Mouse (Mus musculus): Measurements from ENCODE around the gene Gemin4.
"Not testable (repeated sequence)": the region's sequence is repeated elsewhere in the genome, so short reads cannot be mapped to it uniquely, and the experiment has no call there.

The Gemin4 gene

GRCm38 (mm10) chr11:76216681-76217389, 629 bp downstream of the Gemin4 start:
- peak; percentile 36 for DNase-seq (ENCODE audit: low spot score)

DNA sequence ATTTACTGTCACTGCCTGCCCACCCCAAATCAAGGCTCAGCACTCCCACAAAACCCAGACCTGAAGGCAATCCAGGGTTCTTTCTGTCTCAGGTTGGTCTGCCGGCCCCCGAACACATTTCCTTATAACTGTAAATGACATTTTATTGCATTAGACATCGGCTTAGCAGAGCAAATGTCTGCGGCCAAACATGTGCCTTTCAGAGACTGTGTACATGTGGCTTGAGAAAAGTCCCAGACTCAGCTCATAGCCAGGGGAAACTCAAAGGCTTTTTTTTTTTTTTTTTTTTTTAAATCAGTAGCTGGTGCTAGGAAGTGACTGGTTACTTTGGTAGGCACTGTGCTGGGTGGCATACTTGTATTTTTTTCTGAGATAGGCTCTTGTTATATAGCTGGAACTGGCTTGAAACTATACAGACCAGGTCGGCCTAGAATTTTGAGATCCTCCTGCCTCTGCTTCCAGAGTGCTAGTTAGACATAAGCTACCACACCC, 1.4 kb downstream of the Gemin4 start:
- DNase-seq (ENCODE audit: low spot score) = no peak

DNA sequence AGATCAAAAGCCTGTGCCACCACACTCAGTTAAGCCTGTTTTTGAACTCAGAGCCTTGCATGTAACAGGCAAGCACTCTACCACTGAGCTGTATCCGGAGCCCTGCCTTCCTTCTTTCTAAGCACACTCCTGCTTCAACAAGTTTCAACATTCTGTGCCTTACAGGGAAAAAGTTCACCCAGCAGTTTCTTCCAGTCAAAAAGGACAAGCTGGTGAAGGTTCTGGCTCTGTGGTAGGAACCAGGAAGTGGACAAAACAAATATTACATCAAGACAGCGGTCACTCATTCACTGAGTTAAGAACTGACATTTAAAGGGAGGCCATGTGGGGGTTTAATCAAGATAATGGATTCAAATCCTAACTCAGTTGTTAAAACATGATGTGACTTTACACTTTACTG, 2.5 kb downstream of the Gemin4 start:
- no peak for DNase-seq (ENCODE audit: low spot score)

GRCm38 (mm10) chr11:76213841-76214240, 3.6 kb downstream of the Gemin4 start:
- DNase-seq (ENCODE audit: low spot score) = no peak

DNA sequence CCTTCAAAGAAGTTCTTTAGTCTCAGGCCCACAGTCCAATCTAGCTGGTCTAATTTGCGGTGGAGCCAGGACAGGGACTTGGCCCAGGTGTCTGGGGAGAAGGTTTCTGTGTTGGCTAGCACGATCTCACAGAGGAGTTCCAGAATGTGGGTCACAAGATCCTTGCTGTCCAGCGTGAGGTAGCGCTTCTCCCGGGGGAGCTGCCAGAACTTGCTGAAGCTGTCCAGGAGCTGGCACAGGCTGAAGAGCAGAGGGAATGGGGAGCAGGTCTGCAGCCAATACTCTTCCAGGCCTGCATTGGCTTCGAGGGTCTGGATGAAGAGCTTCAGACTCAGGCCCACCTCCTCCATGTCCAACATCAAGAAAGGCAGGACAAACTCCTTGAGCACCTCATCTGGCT, 5.9 kb downstream of the Gemin4 start:
- not testable (repeated sequence) for DNase-seq (ENCODE audit: low spot score)

DNA sequence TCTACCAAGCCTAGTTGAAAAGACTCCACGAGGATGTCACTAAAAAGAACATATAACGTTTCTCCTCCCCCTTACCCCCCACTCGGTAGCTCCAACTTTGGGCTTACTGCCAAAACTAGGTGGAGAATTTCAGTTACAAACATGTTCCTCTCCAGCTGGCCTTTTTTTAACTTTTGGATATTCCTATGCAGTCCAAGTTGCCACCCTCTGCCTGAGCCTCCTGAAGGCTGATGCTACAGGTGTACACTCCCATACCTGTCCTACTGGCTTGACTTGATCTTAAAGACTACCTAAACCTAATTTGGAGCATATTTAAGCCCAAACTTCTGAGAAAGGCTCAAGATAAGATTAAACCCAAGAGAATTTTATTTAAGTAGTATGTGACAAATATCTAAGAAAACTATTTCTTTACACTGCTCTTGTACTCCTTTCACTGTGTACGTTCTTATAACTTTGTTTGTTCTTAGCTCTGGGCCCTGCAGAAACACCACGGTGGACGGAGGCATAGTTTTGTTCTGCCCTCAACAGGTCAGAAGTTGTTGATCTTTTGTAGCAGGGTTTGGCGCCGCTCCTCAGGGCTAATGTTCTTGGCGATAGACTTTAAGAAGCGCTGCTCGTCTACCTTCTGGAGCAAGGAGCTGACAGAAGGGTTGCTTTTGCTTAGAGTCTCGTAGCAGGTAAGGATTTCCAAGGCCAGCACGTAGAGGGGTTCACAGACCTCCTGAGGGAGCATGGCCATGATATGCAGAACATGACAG, 7.1 kb downstream of the Gemin4 start:
- DNase-seq (ENCODE audit: low spot score) = no peak

GRCm38 (mm10) chr11:76206793-76207192, 10.7 kb downstream of the Gemin4 start:
- DNase-seq (ENCODE audit: low spot score) = no peak

DNA sequence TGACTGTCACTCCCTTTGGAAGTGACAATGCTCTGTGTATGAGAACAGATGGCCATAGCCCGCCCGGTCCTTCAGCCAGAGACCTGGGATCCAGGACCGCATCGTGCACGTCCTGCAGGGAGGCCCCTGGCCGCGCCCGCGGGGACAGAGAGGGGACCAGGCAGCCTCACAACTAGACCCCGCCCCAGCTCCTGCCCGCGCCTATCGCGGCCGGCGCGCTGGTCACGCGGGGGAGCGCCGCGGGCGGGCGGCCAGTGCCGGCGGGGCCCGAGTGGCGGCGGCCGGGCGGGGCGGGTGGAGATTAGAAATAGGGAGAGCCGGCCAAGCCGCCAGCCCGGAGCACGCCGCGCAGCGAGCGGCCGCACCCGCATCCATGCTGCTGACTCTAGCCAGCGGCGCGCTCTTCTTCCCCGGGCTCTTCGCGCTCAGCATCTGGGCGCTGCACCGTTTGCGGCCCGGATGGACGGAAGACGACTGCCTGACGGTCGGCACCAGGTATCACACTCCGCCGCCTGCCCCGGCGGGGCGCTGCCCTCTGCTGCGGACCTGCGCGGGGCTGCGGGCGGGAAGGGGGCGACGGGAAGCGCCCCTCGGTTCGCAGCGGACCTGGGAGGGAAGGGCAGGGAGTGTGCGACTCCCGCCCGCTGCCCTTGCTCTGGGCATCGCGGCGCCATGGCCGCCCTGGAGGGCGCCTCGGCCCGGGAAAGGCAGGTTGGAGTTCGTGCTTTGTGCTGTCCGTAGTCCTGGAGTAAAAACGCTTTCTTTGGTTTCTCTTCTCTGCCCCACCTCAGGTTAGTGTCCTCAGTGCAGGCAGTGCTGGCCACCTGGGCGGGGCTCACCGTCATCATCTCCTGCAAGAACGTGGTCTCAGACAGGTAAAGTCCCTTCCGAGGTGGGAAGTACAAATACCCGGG, 15.4 kb downstream of the Gemin4 start:
- DNase-seq (ENCODE audit: low spot score) = peak; percentile 73

- no peak for DNase-seq (ENCODE audit: low spot score)
Observed at GRCm38 (mm10) chr11:76196977-76197469, 20.4 kb downstream of the Gemin4 start.

GRCm38 (mm10) chr11:76196275-76196976, 21.0 kb downstream of the Gemin4 start:
- DNase-seq (ENCODE audit: low spot score) = no peak

DNA sequence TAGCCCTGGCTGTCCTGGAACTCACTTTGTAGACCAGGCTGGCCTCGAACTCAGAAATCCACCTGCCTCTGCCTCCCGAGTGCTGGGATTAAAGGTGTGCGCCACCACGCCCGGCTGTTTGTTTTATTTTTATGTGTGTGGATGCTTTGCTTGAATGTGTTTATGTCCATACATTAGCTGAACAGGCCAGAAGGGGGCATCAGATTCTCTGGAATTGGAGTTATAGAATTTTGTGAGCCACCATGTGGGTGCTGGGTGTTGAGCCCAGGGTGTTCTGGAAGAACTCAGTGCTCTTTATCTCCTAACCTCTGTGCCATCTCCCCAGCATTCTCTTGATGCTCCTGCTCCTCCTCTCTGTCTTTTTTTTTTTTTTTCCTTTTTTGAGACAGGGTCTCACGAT, 30.6 kb downstream of the Gemin4 start:
- DNase-seq (ENCODE audit: low spot score) = no peak

DNA sequence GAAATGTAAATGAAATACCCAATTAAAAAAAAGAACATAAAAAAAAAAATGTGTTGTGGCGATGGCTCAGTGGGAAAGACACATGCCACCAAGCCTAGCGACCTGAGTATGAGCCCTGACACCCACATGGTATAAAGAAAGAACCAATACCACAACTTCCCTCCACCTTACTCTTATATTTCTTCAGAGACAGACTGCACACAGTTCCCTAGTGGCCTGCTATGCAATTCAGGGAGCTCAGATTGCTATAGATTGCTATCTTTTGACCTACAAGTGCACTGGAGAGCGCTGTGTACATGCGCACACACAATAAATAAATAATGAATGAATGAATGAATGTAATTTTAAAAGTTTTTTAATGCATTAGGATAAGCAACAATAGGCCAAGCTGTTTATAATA, 33.7 kb downstream of the Gemin4 start:
- no peak for DNase-seq (ENCODE audit: low spot score)

DNA sequence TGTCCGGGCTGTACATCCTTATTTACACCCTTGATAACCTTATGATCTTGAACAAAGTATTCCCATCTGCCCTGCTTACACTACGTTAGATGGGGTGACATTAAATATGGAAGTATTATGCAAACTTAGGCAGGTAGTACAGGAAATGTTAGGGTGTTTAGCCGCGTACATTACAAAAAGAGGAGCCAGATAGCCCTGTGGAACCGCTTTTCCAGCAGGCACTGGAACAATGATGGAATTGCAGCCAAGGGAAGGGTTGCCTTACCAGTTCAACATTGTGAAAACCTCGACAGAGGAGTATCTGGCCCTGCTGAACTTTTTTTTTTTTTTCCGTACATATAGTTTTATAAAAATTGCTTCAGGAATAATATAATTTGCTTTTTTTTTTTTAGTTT, 37.3 kb downstream of the Gemin4 start:
- no peak for DNase-seq (ENCODE audit: low spot score)

DNA sequence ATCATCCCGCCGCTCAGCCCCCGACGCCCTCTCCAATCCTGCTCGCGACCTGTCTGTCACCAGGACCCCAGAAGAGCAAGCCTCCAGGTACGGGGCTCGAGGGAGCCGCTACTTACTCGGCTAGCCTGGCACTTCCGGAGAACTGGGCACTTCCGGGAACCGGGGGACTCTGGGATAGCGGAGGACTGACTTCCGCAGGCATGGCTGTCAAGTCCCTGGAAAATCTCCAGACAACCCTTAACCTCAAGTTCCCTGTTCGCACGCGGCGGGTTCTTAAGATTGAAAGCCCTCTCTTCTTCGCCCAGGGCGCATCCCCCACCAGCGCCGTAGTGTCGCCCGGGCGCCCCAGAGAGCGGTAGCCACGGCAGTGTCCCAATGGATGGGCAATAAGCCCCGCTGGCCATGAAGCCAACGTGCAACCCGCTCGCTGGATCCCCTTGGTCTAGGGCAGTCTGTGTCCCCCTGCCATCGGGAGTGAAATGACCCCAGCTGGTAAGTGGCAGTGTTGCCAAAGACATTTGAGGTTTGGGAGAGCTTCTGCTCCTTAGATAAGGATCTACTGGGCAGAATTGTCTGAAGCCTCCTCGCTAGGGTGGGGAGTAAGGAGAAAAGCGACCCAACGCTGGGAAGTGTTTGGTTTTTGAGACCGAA, 37.8 kb downstream of the Gemin4 start, which contains the start of the genes Vps53 and Fam57a:
Vps53 (minus strand) TSS at position 153 of the 651 bp plus-strand sequence.
Fam57a (plus strand) TSS at position 177 of the 651 bp plus-strand sequence.
- DNase-seq (ENCODE audit: low spot score) = peak; percentile 92

DNA sequence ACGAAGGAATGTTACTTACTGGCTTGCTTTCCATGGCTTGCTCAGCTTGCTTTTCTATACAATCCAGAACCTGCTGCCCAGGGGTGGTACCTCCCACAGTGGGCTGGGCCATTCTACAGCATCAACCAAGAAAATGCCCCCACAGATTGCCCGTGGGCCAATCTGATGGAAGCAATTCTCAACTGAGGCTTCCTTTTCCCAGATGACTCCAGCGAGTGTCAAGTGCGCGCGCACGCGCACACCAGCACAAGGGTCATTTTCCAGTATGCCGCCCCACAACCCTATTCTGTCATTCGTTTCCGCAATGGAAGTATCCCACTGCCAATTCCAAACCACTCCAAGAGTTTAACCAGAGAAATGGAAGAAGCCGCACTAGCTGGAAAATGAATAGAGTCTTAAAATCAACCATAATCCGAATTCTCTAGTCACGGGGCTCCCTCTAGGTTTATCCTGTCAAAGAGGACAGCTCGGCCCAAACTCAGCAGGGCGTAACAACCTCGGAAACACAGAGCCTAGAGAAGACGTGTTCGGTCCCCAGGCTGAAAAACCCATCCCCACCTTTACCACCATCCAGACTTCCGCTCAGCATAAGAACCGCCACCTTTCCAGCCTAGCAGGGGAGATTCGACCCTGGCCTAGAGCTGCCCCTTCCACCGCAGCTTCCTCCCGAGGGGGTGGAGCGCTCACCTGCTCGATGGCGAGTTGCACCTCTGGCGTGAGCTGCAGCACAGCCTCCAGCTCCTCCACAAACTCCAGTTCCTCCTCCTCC, 38.6 kb downstream of the Gemin4 start:
- peak; percentile 20 for DNase-seq (ENCODE audit: low spot score)

DNA sequence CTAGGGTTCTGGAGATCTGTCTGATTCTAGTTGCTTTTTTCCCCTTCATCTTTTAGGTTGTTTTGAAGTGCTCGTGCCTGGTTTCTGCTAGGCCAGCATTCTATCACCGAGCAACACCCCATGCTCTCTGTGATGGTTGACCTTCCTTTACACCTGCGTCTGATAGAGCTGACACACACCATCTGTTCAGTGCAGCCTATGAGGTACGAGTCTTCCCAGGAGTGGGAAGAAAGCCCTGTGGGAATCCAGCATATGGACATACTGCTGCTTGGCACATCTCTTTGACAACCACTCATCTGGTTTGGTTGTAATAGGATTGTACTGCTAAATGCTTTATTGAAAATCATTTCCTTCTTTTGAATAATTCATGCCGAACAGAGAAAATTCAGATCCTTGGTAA, 47.3 kb downstream of the Gemin4 start:
- DNase-seq (ENCODE audit: low spot score) = no peak

DNA sequence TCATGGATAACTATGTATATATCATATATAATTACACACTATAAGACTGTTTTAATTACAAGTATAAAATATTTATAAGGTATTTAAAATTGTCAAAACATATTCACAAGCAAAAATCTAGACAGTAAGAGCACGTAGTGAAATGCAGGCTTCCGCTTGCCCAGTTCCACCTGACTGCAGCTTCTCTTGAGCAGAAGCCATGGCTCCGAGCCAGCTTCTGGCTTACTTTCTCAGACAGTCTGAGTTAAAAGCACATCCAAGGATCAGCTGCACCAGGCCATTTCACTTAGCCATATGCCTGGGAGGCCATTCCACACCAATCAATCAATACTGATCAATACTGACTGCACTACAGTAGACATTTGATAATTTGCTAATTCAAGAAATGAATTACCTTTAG, 48.5 kb downstream of the Gemin4 start:
- no peak for DNase-seq (ENCODE audit: low spot score)

DNA sequence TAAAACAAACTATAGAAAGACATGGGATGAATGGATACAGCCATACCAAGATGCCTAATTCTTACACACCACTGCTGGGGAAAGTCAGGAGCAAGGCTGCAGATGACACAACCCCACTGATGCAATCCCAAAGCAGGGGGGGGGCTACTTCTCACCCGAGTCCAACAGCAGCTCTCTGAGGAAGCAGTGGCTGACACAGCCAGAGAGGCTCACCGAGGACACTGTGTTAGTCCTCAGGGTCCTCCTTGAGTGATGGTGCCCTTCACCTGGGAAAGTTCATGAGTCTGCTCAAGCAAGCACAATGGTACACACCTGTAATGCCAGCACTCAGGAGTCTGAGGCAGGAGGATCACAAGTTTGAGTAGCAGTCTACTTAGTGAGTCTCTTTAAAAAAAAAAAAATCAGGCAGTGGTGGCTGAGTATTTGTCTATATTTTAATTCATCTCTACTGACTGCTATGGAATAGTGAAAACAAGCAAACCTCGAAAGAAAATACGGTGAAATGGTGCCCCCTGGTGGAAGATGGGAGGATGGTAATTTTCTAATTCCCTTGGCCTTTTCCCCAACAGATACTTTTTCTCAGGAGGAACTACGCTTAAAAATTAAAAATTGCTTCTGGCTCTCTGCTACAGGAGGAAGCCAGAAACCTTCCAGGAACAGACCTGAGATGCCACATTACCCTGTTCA, 50.2 kb downstream of the Gemin4 start:
- DNase-seq (ENCODE audit: low spot score) = peak; percentile 18

DNA sequence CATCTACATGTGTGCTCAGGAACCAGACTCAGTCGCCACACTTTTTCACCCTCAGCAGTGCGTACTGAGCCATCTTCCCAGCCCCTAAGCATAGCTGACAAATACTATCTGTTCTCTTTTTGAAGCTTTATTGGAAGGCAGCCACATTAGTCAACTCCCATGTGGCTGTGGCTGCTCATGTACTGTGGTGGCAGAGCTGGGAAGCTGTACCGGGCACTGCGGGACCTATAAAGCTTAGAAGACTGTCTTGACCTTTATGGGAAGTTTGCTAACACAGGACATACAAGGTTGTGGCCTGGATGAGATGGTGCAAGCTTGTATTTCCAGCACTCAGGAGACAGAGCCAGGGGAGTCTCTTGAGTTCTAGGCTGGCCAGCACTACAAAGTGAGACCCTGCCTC, 50.8 kb downstream of the Gemin4 start:
- DNase-seq (ENCODE audit: low spot score) = no peak
